Comparison of ENCODE assay signal across 8 mouse cellular contexts in the genomic region with DNA sequence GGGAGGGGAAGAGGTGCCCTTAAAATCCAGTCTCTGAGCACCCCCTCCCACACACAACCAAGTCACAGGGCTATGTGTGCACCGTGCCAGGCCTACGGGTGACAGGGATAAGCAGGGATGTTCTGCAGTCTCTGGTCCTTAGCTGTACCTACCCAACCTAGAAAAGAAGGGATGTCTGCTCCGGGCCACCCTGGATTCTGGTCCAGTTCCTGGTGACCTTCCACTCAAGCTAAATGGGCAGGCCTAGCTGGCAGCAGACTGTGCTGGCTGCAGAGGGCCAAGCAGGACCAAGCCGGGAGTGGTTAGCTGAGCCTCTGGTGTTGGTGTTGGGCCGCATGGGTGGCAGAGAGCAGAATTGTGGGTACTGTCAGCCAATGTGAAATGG. TPM values are rescaled to one million over a fixed set of nuclear protein-coding genes. Genes with fewer than 3 reads are reported as not detected.
DNase-seq lines count a peak whose midpoint lies in the region; ATAC-seq and TF ChIP-seq lines count a peak whose summit lies in the region.

No protein-coding gene starts in this region.

- H3K4me3 ChIP-seq in layer of hippocampus, adult 2 months = peak overlapping the region; percentile 79
- H3K4me3 ChIP-seq in forebrain, embryonic 11.5 days (ENCODE audit: low read depth, low read length) = peak overlapping the region; percentile 72
- H3K4me3 ChIP-seq in limb, embryonic 14.5 days (replicated peaks; ENCODE audit: low read length) = peak overlapping the region; percentile 58
- peak overlapping the region; percentile 53 for H3K4me3 ChIP-seq in stomach, embryonic 15.5 days (replicated peaks)

- peak overlapping the region; percentile 82 for H3K4me2 ChIP-seq in forebrain, embryonic 11.5 days (ENCODE audit: low read depth, low read length, severe bottlenecking)
- H3K4me2 ChIP-seq in limb, embryonic 14.5 days (replicated peaks; ENCODE audit: low read depth, low read length, severe bottlenecking) = peak overlapping the region; percentile 88
- peak overlapping the region; percentile 98 for H3K4me2 ChIP-seq in stomach, embryonic 15.5 days

- H3K27ac ChIP-seq in layer of hippocampus, adult 2 months = peak overlapping the region; percentile 94
- no peak overlapping the region for H3K27ac ChIP-seq in forebrain, embryonic 11.5 days (ENCODE audit: low read depth, low read length)
- H3K27ac ChIP-seq in limb, embryonic 14.5 days (replicated peaks; ENCODE audit: low read depth, low read length) = no peak overlapping the region
- H3K27ac ChIP-seq in stomach, embryonic 15.5 days = no peak overlapping the region

- no peak for DNase-seq in layer of hippocampus, adult 2 months (ENCODE audit: low spot score in 2 of 2)
- no peak for DNase-seq in layer of hippocampus, adult 9-11 months
- peak; percentile 53 for DNase-seq in cerebellum, adult 11 months
- DNase-seq in forebrain, embryonic 11.5 days (ENCODE audit: low spot score) = no peak
- DNase-seq in limb, embryonic 14.5 days (ENCODE audit: low spot score) = no peak
- no peak for DNase-seq in thymus, postnatal 10 days (ENCODE audit: low spot score in 2 of 2)
- DNase-seq in urinary bladder, postnatal 4 days (ENCODE audit: low spot score in 2 of 2) = no peak

- WGBS in forebrain, embryonic 11.5 days = 20% methylated on average over 5 of the region's 5 CpGs
- 42% methylated on average over 5 of the region's 5 CpGs for WGBS in limb, embryonic 14.5 days
- 34% methylated on average over 5 of the region's 5 CpGs for WGBS in stomach, embryonic 15.5 days

- peak overlapping the region; percentile 81 for H3K9ac ChIP-seq in forebrain, embryonic 11.5 days (ENCODE audit: low read length)
- peak overlapping the region; percentile 67 for H3K9ac ChIP-seq in limb, embryonic 14.5 days (ENCODE audit: low read depth, low read length, severe bottlenecking)
- 0 out of 2 replicates have a peak overlapping the region, but pooled peaks have one; percentile 7 for H3K9ac ChIP-seq in stomach, embryonic 15.5 days

- no peak for TF ChIP-seq CTCF in layer of hippocampus, adult 2 months (conservative IDR thresholded peaks at IDR 0.05)

- H3K27me3 ChIP-seq in forebrain, embryonic 11.5 days (ENCODE audit: control insufficient read depth, insufficient read depth, low read length) = peaks cover 11% of the 10 kb centered on the region
- peaks cover 29% of the 10 kb centered on the region for H3K27me3 ChIP-seq in limb, embryonic 14.5 days (ENCODE audit: control insufficient read depth, insufficient read depth, low read length)
- H3K27me3 ChIP-seq in stomach, embryonic 15.5 days (replicated peaks) = peaks cover 55% of the 10 kb centered on the region

- ATAC-seq in forebrain, embryonic 11.5 days (replicated peaks; ENCODE audit: low FRiP score) = peak; percentile 43
- ATAC-seq in limb, embryonic 14.5 days (ENCODE audit: low FRiP score, low read depth) = no peak
- no peak for ATAC-seq in stomach, embryonic 15.5 days (ENCODE audit: insufficient read depth, low FRiP score, low read depth)

- H3K36me3 ChIP-seq in forebrain, embryonic 11.5 days (ENCODE audit: control insufficient read depth, insufficient read depth, low read length) = no peaks in the 10 kb centered on the region
- H3K36me3 ChIP-seq in limb, embryonic 14.5 days (ENCODE audit: control insufficient read depth, insufficient read depth, low read length) = no peaks in the 10 kb centered on the region
- no peaks in the 10 kb centered on the region for H3K36me3 ChIP-seq in stomach, embryonic 15.5 days

- no peak for TF ChIP-seq POLR2A in limb, embryonic 14.5 days (IDR thresholded peaks at IDR 0.05; ENCODE audit: borderline replicate concordance, extremely low read depth, insufficient read depth, insufficient read length)

- H3K9me3 ChIP-seq in forebrain, embryonic 11.5 days (ENCODE audit: control insufficient read depth, low read length) = no peaks in the 10 kb centered on the region
- H3K9me3 ChIP-seq in limb, embryonic 14.5 days (ENCODE audit: control insufficient read depth, low read length) = no peaks in the 10 kb centered on the region
- H3K9me3 ChIP-seq in stomach, embryonic 15.5 days = no peaks in the 10 kb centered on the region

- H3K4me1 ChIP-seq in forebrain, embryonic 11.5 days (replicated peaks; ENCODE audit: control insufficient read depth, insufficient read depth, low read length) = peaks cover 5% of the 10 kb centered on the region; the same call in 1 of the 2 replicates
- peaks cover 8% of the 10 kb centered on the region; the same call in 1 of the 2 replicates for H3K4me1 ChIP-seq in limb, embryonic 14.5 days (ENCODE audit: control insufficient read depth, insufficient read depth, low read length)
- peaks cover 6% of the 10 kb centered on the region for H3K4me1 ChIP-seq in stomach, embryonic 15.5 days

RNA-seq across cellular contexts. Expression of a gene that starts 0.6 kb away (rescaled TPM):
- 100 to 1,000 TPM; 163 to 168 TPM for total RNA-seq in layer of hippocampus, adult 2 months (2021)
- 16.0 and 16.8 TPM in 2 replicates for polyA plus RNA-seq in forebrain, embryonic 11.5 days (2014; fragmentation: Nextera tagmentation; extraction: Ambion mirVana)
- 16.4 and 23.3 TPM in 2 replicates for polyA plus RNA-seq in limb, embryonic 14.5 days (2012; rRNA removed)
- 7.4 and 8.4 TPM in 2 replicates for polyA plus RNA-seq in limb, embryonic 14.5 days (2014; fragmentation: Nextera tagmentation; extraction: Ambion mirVana)
- 2.1 and 2.6 TPM in 2 replicates for polyA plus RNA-seq in stomach, embryonic 15.5 days (2015; fragmentation: Nextera tagmentation; extraction: Ambion mirVana)

Comparison
In these comparisons a context has a peak if more than half of its experiments do, and no peak if none do; other contexts are left out.
1. H3K9ac ChIP-seq: peak in every context shown above with its lines; median percentile 81 in forebrain, embryonic 11.5 days; 67 in limb, embryonic 14.5 days; 7 in stomach, embryonic 15.5 days.